Mouse (Mus musculus): ENCODE data around the gene Slc9a1.

Slc9a1 gene

DNA sequence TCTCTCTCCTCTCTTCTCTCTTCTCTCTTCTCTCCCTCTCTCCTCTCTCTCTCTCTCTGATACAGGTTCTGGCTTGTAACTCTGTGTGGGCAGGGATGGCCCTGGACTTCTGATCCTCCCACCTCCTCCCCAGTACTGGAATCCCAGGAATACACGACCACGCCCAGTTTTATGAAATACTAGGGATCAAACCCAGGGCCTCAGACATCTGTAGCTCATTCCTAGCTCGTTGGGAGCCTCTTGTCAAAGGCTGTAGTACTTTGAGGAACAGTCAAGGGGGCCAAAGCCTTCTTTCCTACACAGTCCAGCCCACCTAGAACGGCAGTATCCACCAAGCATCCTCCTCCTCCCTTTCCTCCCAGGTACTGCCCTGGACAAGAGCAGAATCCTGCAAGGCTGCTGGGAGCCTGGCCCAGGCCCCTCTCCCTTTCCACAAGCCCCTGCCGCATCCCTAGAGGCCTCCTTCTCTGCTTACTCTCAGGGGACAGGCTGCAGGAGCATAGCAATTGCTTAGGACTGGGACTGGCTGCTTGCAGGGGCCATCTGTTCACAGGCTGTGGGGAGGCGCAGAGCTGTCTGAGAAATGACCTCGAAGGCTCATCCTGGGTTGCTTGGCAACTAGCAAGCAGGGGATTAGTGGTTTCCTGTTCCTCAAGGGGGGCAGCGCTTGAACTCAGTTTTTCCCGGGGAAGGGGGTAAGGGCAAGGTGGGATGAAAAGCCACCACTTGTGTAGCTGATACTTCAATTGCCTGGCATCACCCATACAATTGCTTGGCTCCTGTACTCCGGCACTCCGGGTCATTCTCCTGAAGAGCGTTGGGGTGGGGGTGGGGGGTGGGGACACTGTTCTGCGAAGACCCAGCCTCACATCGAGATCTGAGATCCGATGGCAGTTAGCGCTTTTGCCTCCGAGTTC is 70.2 kb downstream of the Slc9a1 start:
- DNase-seq (ENCODE audit: inconsistent ontology term), result peak; percentile 26

DNA sequence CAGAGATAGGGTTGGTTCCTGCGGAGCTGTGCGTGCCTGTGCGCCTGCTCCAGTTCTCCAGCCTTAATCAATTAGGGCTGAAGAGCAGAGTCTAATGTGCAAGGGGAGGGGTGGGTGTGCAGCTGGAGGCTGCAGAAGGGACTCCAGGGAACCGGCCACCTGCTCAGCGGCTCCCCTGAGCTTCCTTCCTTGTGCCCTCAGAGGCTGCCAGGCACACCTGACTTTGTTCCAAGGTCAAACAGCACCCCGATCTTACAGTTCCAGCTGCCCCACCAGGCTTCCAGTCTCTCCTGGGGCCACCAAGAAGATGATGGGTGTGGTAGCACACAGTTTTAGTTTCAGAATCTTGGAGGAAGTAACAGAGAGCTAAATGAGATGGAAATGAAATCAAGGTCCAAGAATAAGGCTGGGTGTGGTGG is 70.9 kb downstream of the Slc9a1 start:
- peak; percentile 23 for DNase-seq (ENCODE audit: inconsistent ontology term)

DNA sequence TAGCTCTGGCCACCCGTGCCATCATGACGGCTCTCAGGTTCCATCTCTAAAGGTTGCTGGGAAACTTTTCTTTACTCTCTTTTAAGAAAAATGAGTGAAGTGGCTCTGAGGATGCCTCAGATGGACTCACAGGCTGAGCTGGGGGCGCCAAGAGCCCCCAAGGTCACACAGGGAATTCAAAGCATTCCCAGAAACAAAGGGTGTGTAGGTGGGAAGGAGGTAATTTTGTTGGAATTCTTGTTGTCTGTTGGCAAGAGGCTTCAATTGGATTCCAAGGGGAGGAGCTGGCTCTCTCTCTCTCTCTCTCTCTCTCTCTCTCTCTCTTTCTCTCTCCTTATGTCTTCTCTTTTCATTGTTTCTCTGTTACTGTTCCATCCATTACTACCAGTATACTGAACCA is 72.7 kb downstream of the Slc9a1 start:
- peak; percentile 91 for DNase-seq (ENCODE audit: inconsistent ontology term)

DNA sequence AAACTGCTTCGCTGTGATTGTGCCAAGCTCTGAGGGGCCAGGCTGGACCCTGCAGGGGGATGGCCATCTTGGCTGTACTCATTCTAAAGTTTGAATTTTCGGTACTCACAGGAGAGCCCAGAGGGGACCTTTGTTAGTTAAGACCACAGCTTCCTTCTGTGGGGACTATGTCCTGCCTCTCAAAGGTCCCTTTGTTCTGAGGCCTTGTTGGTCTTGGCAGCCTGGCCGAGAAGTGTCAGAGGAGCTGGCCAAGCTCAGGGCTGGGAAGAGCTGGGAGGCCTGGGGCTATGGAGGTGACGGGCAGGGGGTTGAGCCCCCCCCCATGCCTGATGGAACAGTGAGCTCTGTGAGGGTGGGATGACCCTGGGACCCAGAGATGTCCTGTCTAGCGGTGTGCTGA is 73.6 kb downstream of the Slc9a1 start:
- DNase-seq (ENCODE audit: inconsistent ontology term), result peak; percentile 88

DNA sequence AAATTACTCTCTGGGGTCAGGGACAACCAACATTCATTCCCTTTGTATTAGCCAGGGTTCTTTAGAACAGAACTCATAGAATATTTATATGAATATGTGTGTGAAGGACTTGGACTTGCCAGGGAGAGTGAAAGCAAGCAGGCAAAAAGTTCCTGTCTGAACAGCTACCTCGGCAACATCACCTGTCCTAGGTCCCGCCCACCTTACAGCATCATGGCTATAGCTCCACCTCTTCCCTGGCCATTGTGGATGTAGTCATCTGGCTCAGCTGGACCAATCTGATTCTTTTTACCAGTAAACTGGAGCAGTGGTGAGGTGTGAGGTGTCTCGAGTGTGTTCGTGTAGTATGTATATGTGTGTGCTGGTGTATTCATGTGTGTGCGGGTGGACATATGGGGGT is 76.2 kb downstream of the Slc9a1 start:
- no peak for DNase-seq (ENCODE audit: inconsistent ontology term)

DNA sequence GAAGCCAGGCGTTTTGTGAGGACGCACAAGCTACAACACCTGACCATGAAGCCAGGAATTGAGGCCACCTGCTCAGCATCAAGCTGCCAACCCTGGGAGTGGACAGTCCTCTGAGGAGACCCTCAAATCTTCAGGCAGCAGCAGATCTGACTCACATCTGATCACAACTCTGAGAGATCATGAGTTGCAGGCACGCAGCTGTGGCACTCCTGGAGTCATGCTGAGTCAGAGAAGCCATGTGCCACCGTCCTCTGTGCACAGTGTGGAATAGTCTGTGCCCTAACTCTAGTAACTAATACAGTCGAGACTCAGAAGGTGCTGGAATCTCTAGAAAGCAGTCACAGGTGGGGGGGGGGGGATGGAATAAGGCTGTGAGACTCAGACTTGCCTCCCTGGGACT is 77.9 kb downstream of the Slc9a1 start:
- DNase-seq (ENCODE audit: inconsistent ontology term), result no peak

DNA sequence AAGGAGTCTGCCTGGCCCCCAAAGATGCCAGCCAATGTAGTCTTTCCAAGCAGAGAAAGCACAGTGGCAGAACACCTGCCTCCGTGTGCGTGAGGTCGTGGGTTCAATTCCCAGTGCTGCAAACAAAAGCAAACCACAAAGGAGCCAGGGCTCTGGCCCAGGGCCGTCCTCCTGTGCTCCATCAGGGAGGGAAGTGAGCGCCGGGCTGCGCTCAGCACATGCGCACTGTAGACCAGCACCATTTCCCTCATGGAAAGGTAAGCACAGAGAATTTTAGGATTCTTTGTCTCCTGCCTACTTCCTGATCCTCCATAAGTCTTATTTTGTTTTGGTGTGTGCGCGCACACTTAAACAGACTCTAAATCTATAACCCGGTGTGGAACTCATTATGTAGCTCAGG is 78.5 kb downstream of the Slc9a1 start:
- DNase-seq (ENCODE audit: inconsistent ontology term), result no peak

DNA sequence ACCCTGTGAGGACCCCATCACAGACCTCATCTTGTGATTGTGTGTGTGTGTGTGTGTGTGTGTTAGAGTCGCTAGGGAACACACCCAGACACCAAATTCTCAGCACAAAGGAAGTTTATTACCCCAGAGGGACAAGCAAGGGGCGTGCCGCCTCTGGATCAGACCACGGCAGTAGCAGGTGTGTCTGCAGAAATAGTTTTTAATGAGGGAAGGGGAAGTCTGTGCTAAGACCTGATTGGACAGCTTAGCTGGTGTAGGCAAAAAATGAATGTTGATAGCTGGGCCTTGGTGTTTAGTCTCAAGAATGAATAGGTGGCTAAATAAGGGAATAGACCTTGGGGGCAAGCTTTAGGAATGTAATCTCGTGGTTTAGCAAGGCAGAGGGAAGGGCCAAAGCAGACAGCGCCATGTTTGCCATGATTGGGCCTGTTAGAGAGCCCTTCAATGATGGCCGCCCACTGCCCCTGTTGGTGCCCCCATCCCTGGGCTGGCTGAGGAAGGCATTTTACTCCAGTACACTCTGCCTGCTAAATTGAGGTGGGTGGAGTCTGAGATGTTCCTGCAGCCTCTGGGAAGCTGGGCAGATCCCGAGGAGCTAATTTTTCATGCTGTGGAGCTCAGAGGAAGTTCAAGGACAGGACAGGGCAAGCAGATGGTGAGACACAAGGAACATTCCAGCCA is 79.3 kb downstream of the Slc9a1 start:
- no peak for DNase-seq (ENCODE audit: inconsistent ontology term)

DNA sequence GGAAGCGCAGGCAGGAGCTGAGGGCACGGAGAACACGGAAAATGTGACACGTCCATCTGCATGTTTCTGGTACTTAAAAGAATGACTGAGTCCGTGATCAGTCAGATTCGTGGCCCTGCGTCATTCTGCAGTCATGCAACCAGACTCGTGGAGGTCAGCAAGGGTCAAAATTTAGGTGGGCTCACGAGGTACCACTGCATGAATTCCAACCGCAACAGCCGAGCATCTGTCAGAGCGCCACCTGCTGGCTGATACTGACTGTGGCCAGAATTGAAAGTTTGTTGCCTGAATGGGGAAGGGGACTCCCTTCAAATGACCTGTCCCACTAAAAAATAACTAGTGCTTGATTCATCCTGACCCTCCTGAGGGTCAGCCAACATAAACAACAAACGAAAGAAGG is 80.2 kb downstream of the Slc9a1 start:
- DNase-seq (ENCODE audit: inconsistent ontology term), result peak; percentile 52

DNA sequence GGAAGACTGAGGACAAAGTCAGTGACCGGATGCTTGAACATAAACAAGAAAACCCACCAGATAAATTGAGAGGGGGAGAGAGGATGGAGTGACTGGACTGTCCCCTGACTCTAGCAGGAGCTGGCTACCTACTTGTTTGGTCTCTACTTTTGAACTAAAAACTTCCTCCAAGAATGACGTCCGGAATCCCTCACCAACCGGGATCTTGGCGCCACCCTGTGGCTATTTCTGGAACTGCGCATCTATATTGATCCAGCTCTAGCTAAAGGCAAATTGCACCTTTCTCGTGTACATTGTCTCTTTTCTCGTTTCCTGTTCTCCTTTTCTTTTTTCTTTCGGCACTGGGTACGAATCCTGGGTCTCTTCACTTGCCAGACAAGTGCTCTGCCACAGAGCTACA is 82.0 kb downstream of the Slc9a1 start:
- DNase-seq (ENCODE audit: inconsistent ontology term), result peak; percentile 70

DNA sequence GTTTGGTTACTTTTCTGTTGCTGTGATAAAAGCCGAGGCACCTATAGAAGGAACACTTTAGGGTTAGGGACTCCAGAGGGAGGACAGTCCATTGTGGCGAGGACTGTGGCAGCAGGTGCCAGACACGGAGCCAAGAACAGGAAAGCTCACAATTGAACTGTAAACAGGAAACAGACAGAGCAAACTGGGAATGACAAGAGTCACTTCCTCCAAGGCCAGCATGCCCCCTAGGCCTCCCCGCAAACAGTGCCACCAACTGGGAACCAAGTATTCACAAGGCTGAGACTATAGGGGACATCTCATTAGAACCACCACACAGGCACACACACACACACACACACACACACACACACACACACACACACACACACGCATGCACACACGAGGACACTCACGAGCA is 82.9 kb downstream of the Slc9a1 start:
- DNase-seq (ENCODE audit: inconsistent ontology term), result no peak

DNA sequence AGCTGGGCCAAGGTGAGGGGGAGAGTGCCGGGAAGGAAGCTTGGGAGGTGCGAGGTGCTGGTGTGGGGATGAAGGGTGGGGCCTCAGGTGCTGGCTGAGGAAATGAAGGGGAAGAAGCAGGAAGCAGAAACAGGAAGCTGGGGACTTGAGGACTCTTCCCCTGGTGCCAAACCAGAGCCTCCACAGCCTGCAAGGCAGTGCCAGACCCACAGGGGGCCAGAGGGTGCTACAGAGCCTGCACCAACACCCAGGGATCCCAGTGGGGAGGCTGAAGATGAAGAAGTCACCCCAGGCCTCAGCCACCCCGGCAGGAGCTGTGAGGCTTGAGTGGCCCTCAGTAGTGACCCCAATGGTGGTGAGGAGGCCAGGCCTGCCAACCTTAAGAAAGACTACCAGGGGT is 88.5 kb downstream of the Slc9a1 start:
- no peak for DNase-seq (ENCODE audit: inconsistent ontology term)

DNA sequence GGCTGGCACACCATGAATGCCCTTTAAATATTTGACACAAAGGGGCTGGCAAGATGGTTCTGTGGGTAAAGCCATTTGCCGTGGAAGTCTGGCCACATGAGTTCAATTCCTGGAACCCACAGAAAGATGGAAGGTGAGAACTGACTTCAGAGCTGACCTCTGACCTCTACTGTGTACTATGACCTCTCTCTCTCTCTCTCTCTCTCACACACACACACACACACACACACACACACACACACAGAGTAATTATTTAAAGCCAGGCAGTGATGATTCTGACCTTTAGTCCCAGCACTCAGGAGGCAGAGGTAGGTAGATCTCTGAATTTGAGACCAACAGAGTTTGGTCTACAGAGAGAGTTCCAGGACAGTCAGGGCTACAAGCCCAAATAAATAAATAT is 90.5 kb downstream of the Slc9a1 start:
- no peak for DNase-seq (ENCODE audit: inconsistent ontology term)

DNA sequence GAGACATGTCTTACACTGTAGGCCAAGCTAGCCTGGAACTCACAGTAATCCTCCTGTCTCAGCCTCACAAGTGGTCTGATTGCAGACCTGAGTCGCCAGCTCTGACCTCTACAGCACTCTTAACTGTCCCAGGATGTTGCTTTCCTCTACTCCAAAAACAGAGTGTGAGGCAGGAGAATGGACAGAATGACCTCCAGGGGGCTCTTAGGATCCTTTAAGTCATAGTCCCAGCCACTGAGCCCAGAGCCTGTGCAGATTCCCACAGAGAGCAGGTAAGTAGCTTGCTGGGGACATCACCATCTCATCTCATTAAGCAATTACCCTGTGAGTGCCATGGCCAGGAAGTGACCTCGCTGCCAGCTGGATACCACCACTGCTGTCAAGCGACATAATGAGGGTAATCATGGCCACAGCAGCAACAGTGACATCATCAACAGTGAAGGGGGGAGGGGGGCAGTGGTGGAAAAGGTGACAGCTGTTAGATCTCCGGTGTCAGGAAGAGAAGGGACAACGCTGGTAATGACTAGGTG is 91.4 kb downstream of the Slc9a1 start:
- DNase-seq (ENCODE audit: inconsistent ontology term), result peak; percentile 69

DNA sequence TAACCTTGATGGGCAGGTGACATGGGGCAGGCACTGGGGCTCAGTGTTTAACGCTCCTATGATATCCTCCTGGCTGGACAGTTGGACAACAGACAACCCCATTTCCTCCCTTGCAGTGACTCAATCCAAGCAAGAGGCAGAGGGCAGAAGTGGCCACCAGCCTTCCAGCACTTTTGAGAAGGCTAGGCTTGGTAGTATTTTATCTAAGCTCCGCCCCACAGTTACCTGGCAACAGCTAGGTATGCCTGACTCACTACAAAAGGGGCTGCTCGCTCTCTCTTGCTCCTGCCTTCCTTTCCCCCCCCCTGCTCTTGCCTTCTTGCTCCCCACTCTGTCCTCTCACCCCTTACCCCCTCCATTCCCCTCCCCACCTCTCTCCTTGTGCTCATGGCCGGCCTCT is 91.9 kb downstream of the Slc9a1 start:
- DNase-seq (ENCODE audit: inconsistent ontology term), result no peak

DNA sequence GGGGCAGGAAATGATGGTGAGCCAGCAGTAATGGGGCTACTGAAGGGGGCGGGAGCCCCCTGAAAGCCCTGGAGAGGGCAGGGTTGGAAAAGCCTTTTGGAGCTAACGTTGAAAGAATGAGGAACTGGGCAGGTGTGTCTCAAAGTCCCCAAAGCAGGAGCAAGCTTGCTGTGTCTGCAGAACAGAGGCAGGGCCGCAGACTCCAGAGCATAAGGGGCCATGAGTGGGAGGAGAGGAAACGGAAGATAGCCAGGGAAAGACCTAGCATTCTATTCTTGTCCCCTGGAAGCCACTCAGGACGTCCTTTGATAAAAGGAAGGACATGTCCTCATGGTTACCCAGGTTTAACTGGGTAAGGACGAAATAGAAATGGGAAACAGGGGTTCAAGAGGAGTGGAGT is 93.7 kb downstream of the Slc9a1 start:
- DNase-seq (ENCODE audit: inconsistent ontology term), result no peak

DNA sequence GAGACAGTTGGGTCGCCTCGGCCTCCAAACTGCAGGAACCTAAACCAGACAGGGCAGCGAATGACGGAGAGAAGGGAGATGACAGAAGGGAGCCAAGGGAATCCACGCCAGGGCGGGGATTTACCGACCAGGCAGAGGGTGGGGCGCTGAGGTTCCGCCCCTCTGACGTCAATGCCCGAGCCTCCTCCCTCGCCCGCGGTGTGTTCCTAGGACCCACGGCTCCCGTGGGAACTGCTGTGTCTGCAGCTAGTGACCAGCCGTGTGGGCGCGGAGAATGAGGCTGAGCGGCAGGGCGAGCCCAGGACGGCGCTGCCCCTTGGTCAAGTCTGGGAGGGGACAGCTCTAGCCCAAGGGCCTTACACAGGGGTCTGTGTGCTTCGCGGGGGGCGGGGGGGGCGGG is 98.6 kb downstream of the Slc9a1 start:
- peak; percentile 89 for DNase-seq (ENCODE audit: inconsistent ontology term)

DNA sequence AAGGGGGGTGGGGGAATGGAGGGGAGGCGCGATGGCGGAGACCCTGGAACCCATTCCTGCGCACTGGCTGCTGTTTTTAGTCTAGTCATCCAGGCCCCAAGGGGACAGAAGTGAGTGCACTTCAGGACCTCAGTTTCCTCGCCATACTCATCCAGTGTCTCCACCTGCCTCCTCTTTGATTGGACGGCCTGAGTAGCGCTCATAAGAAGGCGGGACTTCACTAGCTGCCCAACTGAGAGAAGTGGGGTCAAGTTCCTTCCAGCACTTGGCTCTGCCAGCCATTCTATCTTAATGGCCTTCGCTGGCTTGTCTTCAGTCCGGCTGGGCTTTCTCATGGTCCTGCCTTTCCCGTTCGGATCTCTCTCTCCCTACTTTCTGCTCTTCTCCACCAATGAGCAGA is 99.6 kb downstream of the Slc9a1 start:
- DNase-seq (ENCODE audit: inconsistent ontology term), result no peak

DNA sequence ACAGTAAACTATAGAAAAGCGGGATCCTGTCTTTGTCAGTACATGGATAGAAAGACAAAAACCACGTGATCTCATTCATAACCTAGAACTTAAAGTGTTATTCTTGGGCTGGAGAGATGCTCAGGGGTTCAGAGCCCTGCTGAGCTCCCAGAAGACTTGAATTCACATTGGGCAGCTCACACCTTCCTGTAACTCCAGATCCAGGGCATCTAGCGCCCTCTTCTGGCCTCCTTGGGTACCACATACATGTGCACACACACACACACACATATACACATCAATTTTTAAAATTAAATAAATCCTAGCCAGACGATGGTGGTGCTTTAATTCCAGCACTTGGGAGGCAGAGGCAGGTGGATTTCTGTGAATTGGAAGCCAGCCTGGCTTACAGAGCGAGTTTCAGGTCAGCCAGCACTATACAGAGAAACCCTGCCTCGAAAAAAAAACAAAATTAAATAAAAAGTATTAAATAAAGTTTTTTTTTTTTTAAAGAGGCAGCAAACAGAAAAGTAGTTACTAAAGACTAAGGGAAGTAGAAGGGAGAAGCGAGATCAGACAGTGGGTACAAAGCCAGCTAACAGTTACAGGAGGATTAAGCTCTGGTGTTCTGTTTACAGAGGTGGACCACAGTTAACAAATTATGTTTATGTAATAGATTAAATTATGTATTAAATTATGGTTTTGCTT is 101.8 kb downstream of the Slc9a1 start:
- no peak for DNase-seq (ENCODE audit: inconsistent ontology term)

Measured in Muller cell, postnatal 12 days (primary cell).